Mouse (Mus musculus) T-helper 17 cell (primary cell): ENCODE data around the gene Zfp819.
"Not testable (repeated sequence)": the region's sequence is repeated elsewhere in the genome, so short reads cannot be mapped to it uniquely, and the experiment has no call there.

Experiments
- in situ Hi-C, 2 experiments: fragments of 300-600 bp; cut with MboI, MseI; formaldehyde crosslinking; loops; 1 replicate in 1 of 2; 2 replicates in 1 of 2; pipeline ENCODE4 v1.15.1; 2025; ENCODE audit warnings: high pct_unique_total_duplicates in 2 of 2

Gene Zfp819

DNA sequence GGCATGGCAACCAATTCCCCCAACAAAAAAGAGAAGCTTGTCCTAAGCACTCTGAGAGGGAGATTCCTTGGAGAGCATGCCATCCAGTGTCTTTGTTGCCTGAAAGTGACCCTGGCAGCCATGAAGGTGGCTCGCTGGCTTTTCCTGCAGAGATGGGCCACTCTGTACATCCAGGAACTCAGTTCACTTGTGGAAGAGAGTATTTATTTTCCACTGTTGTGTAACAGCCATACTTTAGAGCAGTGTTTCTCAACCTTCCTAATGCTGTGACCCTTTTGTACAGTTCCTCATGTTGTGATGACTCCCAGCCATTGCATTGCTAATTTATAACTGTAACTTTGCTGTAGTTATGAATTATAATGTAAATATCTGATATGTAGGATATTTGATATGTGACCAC is 30.1 kb downstream of the Zfp819 start:
- in situ Hi-C loops: no loop called here

DNA sequence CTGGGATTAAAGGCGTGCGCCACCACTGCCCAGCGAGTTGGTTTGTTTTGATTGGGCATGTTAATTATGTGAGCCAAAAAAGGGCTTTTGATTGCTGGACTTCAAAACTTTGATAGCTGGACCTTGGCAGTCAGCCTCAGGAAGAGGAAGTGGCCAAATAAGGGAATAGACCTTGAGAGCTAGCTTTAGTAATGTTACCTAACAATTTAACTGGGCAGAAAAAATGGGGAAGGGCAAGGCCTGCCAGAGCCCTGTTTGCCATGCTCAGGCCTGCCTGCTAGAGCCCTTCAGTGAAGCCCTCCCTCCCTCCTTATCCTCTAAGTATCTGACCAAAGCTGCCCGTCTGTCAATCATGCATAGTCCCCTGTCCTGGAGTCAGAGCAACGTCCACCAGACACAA is 35.6 kb downstream of the Zfp819 start:
- in situ Hi-C loops: no loop called here

- in situ Hi-C loops: no loop called here
These were observed 36.2 kb downstream of the Zfp819 start for GRCm38 (mm10) chr7:43643046-43643652.

DNA sequence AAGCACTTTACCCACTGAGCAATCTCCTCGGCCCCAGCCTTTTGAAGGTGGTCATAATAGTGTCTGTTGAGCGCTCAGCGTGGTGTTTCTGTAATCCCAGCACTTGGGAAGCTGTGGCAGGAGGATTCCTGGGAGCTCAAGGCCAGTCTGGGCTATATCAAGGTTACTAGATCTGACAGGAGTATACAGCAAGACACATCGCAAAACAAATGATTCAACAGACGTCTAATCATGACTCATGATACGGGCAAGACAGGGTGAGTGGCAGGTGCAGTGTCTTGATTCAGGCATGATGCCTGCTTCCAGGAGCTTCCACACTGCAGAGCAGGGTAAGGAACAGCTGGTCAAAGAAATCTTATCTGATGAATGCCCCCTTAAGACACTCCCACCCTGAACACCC is 45.7 kb downstream of the Zfp819 start:
- in situ Hi-C loops: no loop called here

- in situ Hi-C loops: no loop called here
These were observed 47.5 kb downstream of the Zfp819 start for GRCm38 (mm10) chr7:43654519-43654918.

- in situ Hi-C loops: no loop called here
These were observed 49.3 kb downstream of the Zfp819 start for GRCm38 (mm10) chr7:43656232-43656631.

- in situ Hi-C loops: no loop called here
These were observed 53.0 kb downstream of the Zfp819 start, which contains the start of gene Siglece for GRCm38 (mm10) chr7:43660002-43660401. Siglece (minus strand) TSS chr7:43660161.

GRCm38 (mm10) chr7:43662804-43663203 is 55.8 kb downstream of the Zfp819 start:
- in situ Hi-C loops: no loop called here

GRCm38 (mm10) chr7:43667221-43667620 is 60.3 kb downstream of the Zfp819 start:
- in situ Hi-C loops: not testable (repeated sequence)
